Mouse (Mus musculus) stomach, postnatal 0 days (tissue): ENCODE data around the gene Mea1.

Experiments
- CTCF ChIP-seq: IDR thresholded peaks from 2 replicates; pipeline ENCODE4 v1.5.1; 2016; ENCODE audit warnings: antibody characterized with exemption, low read depth, mild to moderate bottlenecking, moderate library complexity
- EP300 ChIP-seq: optimal IDR thresholded peaks from 2 replicates; pipeline ENCODE3; 2016; ENCODE audit warnings: antibody characterized with exemption

GRCm38 (mm10) chr17:46702506-46702905, 23.9 kb downstream of the Mea1 start:
- TF ChIP-seq CTCF, result no peak
- TF ChIP-seq EP300, result no peak
